Mouse (Mus musculus) heart, adult 8-10 months (tissue): Measurements from ENCODE around the gene Kpna7. TPM values are rescaled to one million over a fixed set of nuclear protein-coding genes. Genes with fewer than 3 reads are reported as not detected.
"Not testable (repeated sequence)": the region's sequence is repeated elsewhere in the genome, so short reads cannot be mapped to it uniquely, and the experiment has no call there.

Experiments
- DNase-seq: peaks from one replicate; pipeline ENCODE4 v3.0.0; 2022; ENCODE audit warnings: low spot score
- total RNA-seq, 4 experiments: library from RNA; stranded (reverse); gene quantifications; 2 replicates each; pipeline ENCODE4 v1.2.4; 2022

The Kpna7 gene
- total RNA-seq, 4 experiments from 2014 or later: not detected

GRCm38 (mm10) chr5:145102706-145103105, 18.9 kb upstream of the Kpna7 start:
- no peak for DNase-seq

GRCm38 (mm10) chr5:145101451-145101850, 17.6 kb upstream of the Kpna7 start:
- not testable (repeated sequence) for DNase-seq

GRCm38 (mm10) chr5:145100960-145101359, 17.1 kb upstream of the Kpna7 start:
- no peak for DNase-seq

- DNase-seq: no peak
These were observed 14.6 kb upstream of the Kpna7 start for GRCm38 (mm10) chr5:145098340-145098821.

GRCm38 (mm10) chr5:145096195-145096594, 12.4 kb upstream of the Kpna7 start:
- no peak for DNase-seq

- DNase-seq: no peak
These were observed 6.0 kb upstream of the Kpna7 start for GRCm38 (mm10) chr5:145089878-145090277.

- no peak for DNase-seq
These were observed 4.4 kb upstream of the Kpna7 start for GRCm38 (mm10) chr5:145088186-145088585.

- no peak for DNase-seq
These were observed 992 bp upstream of the Kpna7 start for GRCm38 (mm10) chr5:145084822-145085221.

- not testable (repeated sequence) for DNase-seq
These were observed 629 bp downstream of the Kpna7 start for GRCm38 (mm10) chr5:145083201-145083600.

GRCm38 (mm10) chr5:145081866-145082613, 1.8 kb downstream of the Kpna7 start:
- DNase-seq: no peak

- DNase-seq: no peak
These were observed 8.7 kb downstream of the Kpna7 start for GRCm38 (mm10) chr5:145075081-145075480.

GRCm38 (mm10) chr5:145071342-145071741, 12.5 kb downstream of the Kpna7 start:
- DNase-seq: no peak

- peak; percentile 50 for DNase-seq
These were observed 14.1 kb downstream of the Kpna7 start for GRCm38 (mm10) chr5:145069707-145070106.

- no peak for DNase-seq
These were observed 15.0 kb downstream of the Kpna7 start for GRCm38 (mm10) chr5:145068863-145069262.

GRCm38 (mm10) chr5:145064765-145065340, 19.0 kb downstream of the Kpna7 start:
- DNase-seq: no peak

- DNase-seq: no peak
These were observed 24.3 kb downstream of the Kpna7 start for GRCm38 (mm10) chr5:145059524-145059923.

- no peak for DNase-seq
These were observed 25.1 kb downstream of the Kpna7 start for GRCm38 (mm10) chr5:145058722-145059121.

GRCm38 (mm10) chr5:145057907-145058306, 25.9 kb downstream of the Kpna7 start:
- no peak for DNase-seq

GRCm38 (mm10) chr5:145054187-145054586, 29.6 kb downstream of the Kpna7 start:
- not testable (repeated sequence) for DNase-seq

- DNase-seq: not testable (repeated sequence)
These were observed 41.1 kb downstream of the Kpna7 start, which contains the start of gene 1700018F24Rik for GRCm38 (mm10) chr5:145042690-145043089. Gene 1700018F24Rik (plus strand): TSS chr5:145042990.

GRCm38 (mm10) chr5:145041628-145042027, 42.2 kb downstream of the Kpna7 start:
- DNase-seq: no peak

GRCm38 (mm10) chr5:145032391-145032790, 51.4 kb downstream of the Kpna7 start, which contains the start of gene Gm4871:
Gene Gm4871 (minus strand): TSS chr5:145032754.
- DNase-seq: not testable (repeated sequence)

GRCm38 (mm10) chr5:145030476-145030875, 53.4 kb downstream of the Kpna7 start:
- DNase-seq: not testable (repeated sequence)
